Mouse (Mus musculus): ENCODE data around the gene Fam185a. TPM values are rescaled to one million over a fixed set of nuclear protein-coding genes. Genes with fewer than 3 reads are reported as not detected.

Fam185a gene
- polyA plus RNA-seq, 1 experiment from 2014 or later: 6.9 TPM

GRCm38 (mm10) chr5:21438428-21438827 lies 13.7 kb downstream of the Fam185a start:
- no peak overlapping the region for H3K9ac ChIP-seq (replicated peaks; ENCODE audit: low read length)
- H3K9me3 ChIP-seq (replicated peaks; ENCODE audit: control insufficient read depth, low read length): no peaks in the 10 kb centered on the region
- ATAC-seq (replicated peaks; ENCODE audit: insufficient number of reproducible peaks, low FRiP score, low TSS enrichment, low read depth) (no peak), DNase-seq (ENCODE audit: low spot score) (no peak)
- H3K4me2 ChIP-seq (ENCODE audit: low read depth, low read length): no peak overlapping the region
- no peak overlapping the region for H3K4me3 ChIP-seq (ENCODE audit: low read depth, low read length)
- H3K27me3 ChIP-seq (ENCODE audit: control insufficient read depth, insufficient read depth, low read length): no peaks in the 10 kb centered on the region
- no peak overlapping the region for H3K27ac ChIP-seq (replicated peaks; ENCODE audit: low read depth, low read length)
- 92% methylated on average over 9 of the region's 9 CpGs for WGBS
- no peaks in the 10 kb centered on the region for H3K4me1 ChIP-seq (ENCODE audit: control insufficient read depth, insufficient read depth, low read length)
- no peaks in the 10 kb centered on the region for H3K36me3 ChIP-seq (replicated peaks; ENCODE audit: control insufficient read depth, insufficient read depth, low read depth, low read length)

- WGBS: 90% methylated on average over 7 of the region's 7 CpGs
- H3K27me3 ChIP-seq (ENCODE audit: control insufficient read depth, insufficient read depth, low read length): no peaks in the 10 kb centered on the region
- no peak for ATAC-seq (replicated peaks; ENCODE audit: insufficient number of reproducible peaks, low FRiP score, low TSS enrichment, low read depth)
Observed at GRCm38 (mm10) chr5:21439446-21440110, 14.8 kb downstream of the Fam185a start.

GRCm38 (mm10) chr5:21440833-21441530 lies 16.2 kb downstream of the Fam185a start:
- no peaks in the 10 kb centered on the region for H3K9me3 ChIP-seq (replicated peaks; ENCODE audit: control insufficient read depth, low read length)
- ATAC-seq (replicated peaks; ENCODE audit: insufficient number of reproducible peaks, low FRiP score, low TSS enrichment, low read depth): no peak
- WGBS: 85% methylated on average over 8 of the region's 8 CpGs

More at GRCm38 (mm10) chr5:21439446-21440110, 14.8 kb downstream of the Fam185a start:
- H3K4me1 ChIP-seq (ENCODE audit: control insufficient read depth, insufficient read depth, low read length): no peaks in the 10 kb centered on the region
- no peak overlapping the region for H3K4me2 ChIP-seq (ENCODE audit: low read depth, low read length)
- no peaks in the 10 kb centered on the region for H3K9me3 ChIP-seq (replicated peaks; ENCODE audit: control insufficient read depth, low read length)
- no peak for DNase-seq (ENCODE audit: low spot score)
- H3K4me3 ChIP-seq (ENCODE audit: low read depth, low read length): no peak overlapping the region
- H3K9ac ChIP-seq (replicated peaks; ENCODE audit: low read length): no peak overlapping the region
- no peak overlapping the region for H3K27ac ChIP-seq (replicated peaks; ENCODE audit: low read depth, low read length)
- H3K36me3 ChIP-seq (replicated peaks; ENCODE audit: control insufficient read depth, insufficient read depth, low read depth, low read length): no peaks in the 10 kb centered on the region

GRCm38 (mm10) chr5:21467387-21467786 lies 42.6 kb downstream of the Fam185a start:
- H3K27me3 ChIP-seq (ENCODE audit: control insufficient read depth, insufficient read depth, low read length): no peaks in the 10 kb centered on the region
- 0 out of 2 replicates have a peak, but pooled peaks have one; percentile 56 for ATAC-seq (replicated peaks; ENCODE audit: insufficient number of reproducible peaks, low FRiP score, low TSS enrichment, low read depth)

More at GRCm38 (mm10) chr5:21440833-21441530, 16.2 kb downstream of the Fam185a start:
- H3K27me3 ChIP-seq (ENCODE audit: control insufficient read depth, insufficient read depth, low read length): no peaks in the 10 kb centered on the region
- no peaks in the 10 kb centered on the region for H3K36me3 ChIP-seq (replicated peaks; ENCODE audit: control insufficient read depth, insufficient read depth, low read depth, low read length)
- H3K4me3 ChIP-seq (ENCODE audit: low read depth, low read length): no peak overlapping the region
- no peaks in the 10 kb centered on the region for H3K4me1 ChIP-seq (ENCODE audit: control insufficient read depth, insufficient read depth, low read length)
- no peak overlapping the region for H3K9ac ChIP-seq (replicated peaks; ENCODE audit: low read length)
- no peak overlapping the region for H3K4me2 ChIP-seq (ENCODE audit: low read depth, low read length)
- DNase-seq (ENCODE audit: low spot score): no peak
- H3K27ac ChIP-seq (replicated peaks; ENCODE audit: low read depth, low read length): no peak overlapping the region

GRCm38 (mm10) chr5:21468100-21468499 lies 43.3 kb downstream of the Fam185a start:
- Histone ChIP-seq H3K36me3 (replicated peaks; ENCODE audit: control insufficient read depth, insufficient read depth, low read depth, low read length) (no peaks in the 10 kb centered on the region), H3K9ac (replicated peaks; ENCODE audit: low read length) (no peak overlapping the region), H3K4me1 (ENCODE audit: control insufficient read depth, insufficient read depth, low read length) (no peaks in the 10 kb centered on the region; the same call in 1 of the 2 replicates), H3K27me3 (ENCODE audit: control insufficient read depth, insufficient read depth, low read length) (no peaks in the 10 kb centered on the region), H3K27ac (replicated peaks; ENCODE audit: low read depth, low read length) (no peak overlapping the region), H3K4me3 (ENCODE audit: low read depth, low read length) (no peak overlapping the region), H3K4me2 (ENCODE audit: low read depth, low read length) (no peak overlapping the region), H3K9me3 (replicated peaks; ENCODE audit: control insufficient read depth, low read length) (no peaks in the 10 kb centered on the region)
- WGBS: 74% methylated on average over 12 of the region's 12 CpGs
- ATAC-seq (replicated peaks; ENCODE audit: insufficient number of reproducible peaks, low FRiP score, low TSS enrichment, low read depth) (no peak), DNase-seq (ENCODE audit: low spot score) (no peak)

More at GRCm38 (mm10) chr5:21467387-21467786, 42.6 kb downstream of the Fam185a start:
- Histone ChIP-seq H3K4me3 (ENCODE audit: low read depth, low read length) (no peak overlapping the region), H3K36me3 (replicated peaks; ENCODE audit: control insufficient read depth, insufficient read depth, low read depth, low read length) (no peaks in the 10 kb centered on the region), H3K4me2 (ENCODE audit: low read depth, low read length) (no peak overlapping the region), H3K9ac (replicated peaks; ENCODE audit: low read length) (no peak overlapping the region), H3K27ac (replicated peaks; ENCODE audit: low read depth, low read length) (no peak overlapping the region), H3K9me3 (replicated peaks; ENCODE audit: control insufficient read depth, low read length) (no peaks in the 10 kb centered on the region), H3K4me1 (ENCODE audit: control insufficient read depth, insufficient read depth, low read length) (no peaks in the 10 kb centered on the region; the same call in 1 of the 2 replicates)
- 50% methylated on average over 7 of the region's 7 CpGs for WGBS
- peak; percentile 17 for DNase-seq (ENCODE audit: low spot score)

- Histone ChIP-seq H3K4me3 (ENCODE audit: low read depth, low read length) (no peak overlapping the region), H3K36me3 (replicated peaks; ENCODE audit: control insufficient read depth, insufficient read depth, low read depth, low read length) (no peaks in the 10 kb centered on the region), H3K27me3 (ENCODE audit: control insufficient read depth, insufficient read depth, low read length) (no peaks in the 10 kb centered on the region), H3K4me1 (ENCODE audit: control insufficient read depth, insufficient read depth, low read length) (no peaks in the 10 kb centered on the region), H3K27ac (replicated peaks; ENCODE audit: low read depth, low read length) (no peak overlapping the region), H3K9ac (replicated peaks; ENCODE audit: low read length) (no peak overlapping the region), H3K9me3 (replicated peaks; ENCODE audit: control insufficient read depth, low read length) (no peaks in the 10 kb centered on the region), H3K4me2 (ENCODE audit: low read depth, low read length) (no peak overlapping the region)
- 91% methylated on average over 5 of the region's 5 CpGs for WGBS
- DNase-seq (ENCODE audit: low spot score): no peak
- ATAC-seq (replicated peaks; ENCODE audit: insufficient number of reproducible peaks, low FRiP score, low TSS enrichment, low read depth): no peak
Observed at GRCm38 (mm10) chr5:21478428-21478827, 53.7 kb downstream of the Fam185a start.

- Histone ChIP-seq H3K9me3 (replicated peaks; ENCODE audit: control insufficient read depth, low read length) (no peaks in the 10 kb centered on the region), H3K27me3 (ENCODE audit: control insufficient read depth, insufficient read depth, low read length) (no peaks in the 10 kb centered on the region), H3K4me1 (ENCODE audit: control insufficient read depth, insufficient read depth, low read length) (no peaks in the 10 kb centered on the region), H3K4me2 (ENCODE audit: low read depth, low read length) (no peak overlapping the region), H3K4me3 (ENCODE audit: low read depth, low read length) (no peak overlapping the region), H3K27ac (replicated peaks; ENCODE audit: low read depth, low read length) (no peak overlapping the region), H3K36me3 (replicated peaks; ENCODE audit: control insufficient read depth, insufficient read depth, low read depth, low read length) (no peaks in the 10 kb centered on the region), H3K9ac (replicated peaks; ENCODE audit: low read length) (no peak overlapping the region)
- ATAC-seq (replicated peaks; ENCODE audit: insufficient number of reproducible peaks, low FRiP score, low TSS enrichment, low read depth) (no peak), DNase-seq (ENCODE audit: low spot score) (no peak)
- 91% methylated on average over 5 of the region's 5 CpGs for WGBS
Observed at GRCm38 (mm10) chr5:21479746-21480145, 55.0 kb downstream of the Fam185a start.

- Histone ChIP-seq H3K27ac (replicated peaks; ENCODE audit: low read depth, low read length) (no peak overlapping the region), H3K9ac (replicated peaks; ENCODE audit: low read length) (no peak overlapping the region), H3K4me3 (ENCODE audit: low read depth, low read length) (no peak overlapping the region), H3K27me3 (ENCODE audit: control insufficient read depth, insufficient read depth, low read length) (no peaks in the 10 kb centered on the region), H3K36me3 (replicated peaks; ENCODE audit: control insufficient read depth, insufficient read depth, low read depth, low read length) (no peaks in the 10 kb centered on the region), H3K4me2 (ENCODE audit: low read depth, low read length) (no peak overlapping the region), H3K4me1 (ENCODE audit: control insufficient read depth, insufficient read depth, low read length) (no peaks in the 10 kb centered on the region), H3K9me3 (replicated peaks; ENCODE audit: control insufficient read depth, low read length) (no peaks in the 10 kb centered on the region)
- ATAC-seq (replicated peaks; ENCODE audit: insufficient number of reproducible peaks, low FRiP score, low TSS enrichment, low read depth): no peak
- 86% methylated on average over 6 of the region's 6 CpGs for WGBS
- no peak for DNase-seq (ENCODE audit: low spot score)
Observed at GRCm38 (mm10) chr5:21481521-21481920, 56.8 kb downstream of the Fam185a start.
